Mouse (Mus musculus) small intestine, adult 2 months (tissue): ENCODE measurements around the gene Epas1. TPM values are rescaled to one million over a fixed set of nuclear protein-coding genes. Genes with fewer than 3 reads are reported as not detected.

Experiments
- H3K27ac ChIP-seq: fragments of 200-500 bp; 2 replicates; pipeline ENCODE4 v1.5.1; 2012; ENCODE audit warnings: low read depth, low read length, control low read depth, inconsistent platforms; ENCODE audit not compliant: insufficient read depth
- H3K27me3 ChIP-seq: fragments of 200-500 bp; 2 replicates; pipeline ENCODE4 v1.6.1; 2012; ENCODE audit warnings: mild to moderate bottlenecking, moderate library complexity, low read length, inconsistent platforms; ENCODE audit not compliant: control insufficient read depth, insufficient read depth
- H3K36me3 ChIP-seq: fragments of 200-500 bp; 2 replicates; pipeline ENCODE4 v1.6.1; 2012; ENCODE audit warnings: mild to moderate bottlenecking, low read length, control low read depth, inconsistent platforms; ENCODE audit not compliant: control insufficient read depth, insufficient read depth
- H3K4me1 ChIP-seq: fragments of 200-500 bp; 2 replicates; pipeline ENCODE4 v1.6.1; 2012; ENCODE audit warnings: low read length, inconsistent platforms, mixed read lengths; ENCODE audit not compliant: control insufficient read depth, insufficient read depth, insufficient read length
- H3K4me3 ChIP-seq: fragments of 200-500 bp; 2 replicates; pipeline ENCODE4 v1.5.1; 2012; ENCODE audit warnings: low read depth, mild to moderate bottlenecking, control low read depth, inconsistent platforms, low read length, moderate library complexity
- CTCF ChIP-seq: fragments of 200-500 bp; IDR thresholded peaks from 2 replicates; pipeline ENCODE4 v1.5.1; 2012; ENCODE audit warnings: low read depth, mild to moderate bottlenecking, control low read depth, inconsistent platforms, low read length, moderate library complexity, mixed read lengths; ENCODE audit not compliant: insufficient replicate concordance, insufficient read length; ENCODE audit errors: extremely low read depth
- POLR2A ChIP-seq: fragments of 200-500 bp; IDR thresholded peaks from 2 replicates; pipeline ENCODE4 v1.6.1; 2012; ENCODE audit warnings: low read depth, mild to moderate bottlenecking, control low read depth, inconsistent platforms, low read length, moderate library complexity
- WGBS: fragments of 180-500 bp; shearing (Covaris S2); methylation state at CpG from one replicate; pipeline ENCODE4 v1.1.7; 2018; 5-methylcytosine and 5-hydroxymethylcytosine counted together
- polyA plus RNA-seq: library from polyadenylated mRNA; depleted of rRNA; stranded (reverse); fragments of >200 nt; gene quantifications from 2 replicates; pipeline ENCODE4 v1.2.3, GENCODE M21; 2012

Epas1 gene
- polyA plus RNA-seq, 1 experiment = 52.0 TPM

- H3K4me1 ChIP-seq = peaks cover 5% of the 10 kb centered on the region; the same call in 1 of the 2 replicates
- H3K27me3 ChIP-seq = no peaks in the 10 kb centered on the region
- H3K4me3 ChIP-seq = no peak overlapping the region
- WGBS = 74% methylated on average over 7 of the region's 7 CpGs
- H3K27ac ChIP-seq = no peak overlapping the region
- no peaks in the 10 kb centered on the region for H3K36me3 ChIP-seq
- no peak for TF ChIP-seq POLR2A
Observed at GRCm38 (mm10) chr17:86787805-86788204, 34.3 kb downstream of the Epas1 start.

- Histone ChIP-seq H3K4me1 (peaks cover 5% of the 10 kb centered on the region; the same call in 1 of the 2 replicates), H3K4me3 (no peak overlapping the region), H3K27me3 (no peaks in the 10 kb centered on the region), H3K27ac (no peak overlapping the region), H3K36me3 (no peaks in the 10 kb centered on the region)
- 73% methylated on average over 6 of the region's 6 CpGs for WGBS
- TF ChIP-seq CTCF = no peak
- no peak for TF ChIP-seq POLR2A
Observed at GRCm38 (mm10) chr17:86788316-86788715, 34.8 kb downstream of the Epas1 start.

GRCm38 (mm10) chr17:86791925-86792324 is 38.4 kb downstream of the Epas1 start:
- TF ChIP-seq POLR2A = no peak
- 90% methylated on average over 8 of the region's 8 CpGs for WGBS
- H3K36me3 ChIP-seq = no peaks in the 10 kb centered on the region

GRCm38 (mm10) chr17:86795773-86796172 is 42.3 kb downstream of the Epas1 start:
- 52% methylated on average over 5 of the region's 5 CpGs for WGBS
- H3K27me3 ChIP-seq = no peaks in the 10 kb centered on the region
- peaks cover 7% of the 10 kb centered on the region; the same call in 1 of the 2 replicates for H3K36me3 ChIP-seq
- H3K4me1 ChIP-seq = no peaks in the 10 kb centered on the region
- H3K4me3 ChIP-seq = no peak overlapping the region
- no peak overlapping the region for H3K27ac ChIP-seq
- no peak for TF ChIP-seq CTCF

More at GRCm38 (mm10) chr17:86791925-86792324, 38.4 kb downstream of the Epas1 start:
- Histone ChIP-seq H3K27ac (no peak overlapping the region), H3K4me1 (peaks cover 2% of the 10 kb centered on the region; the same call in 1 of the 2 replicates), H3K27me3 (no peaks in the 10 kb centered on the region), H3K4me3 (no peak overlapping the region)

GRCm38 (mm10) chr17:86797031-86797430 is 43.5 kb downstream of the Epas1 start:
- 94% methylated on average over 13 of the region's 13 CpGs for WGBS

GRCm38 (mm10) chr17:86798460-86798859 is 45.0 kb downstream of the Epas1 start:
- H3K27ac ChIP-seq = no peak overlapping the region

More at GRCm38 (mm10) chr17:86797031-86797430, 43.5 kb downstream of the Epas1 start:
- H3K27me3 ChIP-seq = no peaks in the 10 kb centered on the region
- H3K4me1 ChIP-seq = 0 out of 2 replicates have a peak, but pooled peaks cover 4% of the 10 kb centered on the region
- peaks cover 7% of the 10 kb centered on the region; the same call in 1 of the 2 replicates for H3K36me3 ChIP-seq
- TF ChIP-seq POLR2A (no peak), CTCF (no peak)
- H3K4me3 ChIP-seq = no peak overlapping the region
- no peak overlapping the region for H3K27ac ChIP-seq

GRCm38 (mm10) chr17:86798951-86799350 is 45.5 kb downstream of the Epas1 start:
- Histone ChIP-seq H3K27ac (0 out of 2 replicates have a peak overlapping the region, but pooled peaks have one; percentile 11), H3K4me1 (0 out of 2 replicates have a peak, but pooled peaks cover 4% of the 10 kb centered on the region), H3K27me3 (no peaks in the 10 kb centered on the region), H3K4me3 (no peak overlapping the region), H3K36me3 (peaks cover 7% of the 10 kb centered on the region; the same call in 1 of the 2 replicates)
- TF ChIP-seq CTCF (no peak), POLR2A (no peak)
- WGBS = 76% methylated on average over 11 of the region's 11 CpGs

More at GRCm38 (mm10) chr17:86798460-86798859, 45.0 kb downstream of the Epas1 start:
- TF ChIP-seq CTCF (no peak), POLR2A (no peak)
- peaks cover 7% of the 10 kb centered on the region; the same call in 1 of the 2 replicates for H3K36me3 ChIP-seq
- H3K27me3 ChIP-seq = no peaks in the 10 kb centered on the region
- 67% methylated on average over 8 of the region's 8 CpGs for WGBS
- H3K4me1 ChIP-seq = 0 out of 2 replicates have a peak, but pooled peaks cover 4% of the 10 kb centered on the region
- no peak overlapping the region for H3K4me3 ChIP-seq
